Mouse (Mus musculus) embryonic facial prominence, embryonic 13.5 days (tissue): Measurements from ENCODE around the gene Atrnl1. TPM values are rescaled to one million over a fixed set of nuclear protein-coding genes. Genes with fewer than 3 reads are reported as not detected.

Experiments used
- ATAC-seq: fragments of 200-750 bp; cut with Nextera tagmentation; 2 replicates; pipeline ENCODE4 v1.8.0; 2017; ENCODE audit warnings: low read depth; ENCODE audit not compliant: insufficient number of reproducible peaks, insufficient read depth, low FRiP score, low TSS enrichment
- H3K27ac ChIP-seq: fragments of 300-500 bp; sonication (generic); 2 replicates; pipeline ENCODE4 v1.5.1; 2015; ENCODE audit warnings: moderate library complexity, mild to moderate bottlenecking, inconsistent platforms
- H3K27me3 ChIP-seq: fragments of 300-500 bp; sonication (generic); 2 replicates; pipeline ENCODE4 v1.6.1; 2015; ENCODE audit warnings: mild to moderate bottlenecking, inconsistent platforms
- H3K36me3 ChIP-seq: fragments of 300-500 bp; sonication (generic); 2 replicates; pipeline ENCODE4 v1.6.1; 2015; ENCODE audit warnings: mild to moderate bottlenecking, inconsistent platforms
- H3K4me1 ChIP-seq: fragments of 300-500 bp; sonication (generic); 2 replicates; pipeline ENCODE4 v1.6.1; 2015; ENCODE audit warnings: inconsistent platforms
- H3K4me2 ChIP-seq: fragments of 300-500 bp; sonication (generic); 2 replicates; pipeline ENCODE4 v1.6.1; 2015; ENCODE audit warnings: moderate library complexity, mild to moderate bottlenecking, inconsistent platforms
- H3K4me3 ChIP-seq: fragments of 300-500 bp; sonication (generic); 2 replicates; pipeline ENCODE4 v1.5.1; 2015; ENCODE audit warnings: mild to moderate bottlenecking, inconsistent platforms
- H3K9ac ChIP-seq: fragments of 300-500 bp; sonication (generic); 2 replicates; pipeline ENCODE4 v1.6.1; 2015; ENCODE audit warnings: mild to moderate bottlenecking, inconsistent platforms
- H3K9me3 ChIP-seq: fragments of 300-500 bp; sonication (generic); 2 replicates; pipeline ENCODE4 v1.6.1; 2016; ENCODE audit warnings: inconsistent platforms
- WGBS: fragments of 180-500 bp; shearing (Covaris S2); methylation state at CpG from one replicate; pipeline ENCODE4 v1.1.7; 2015; ENCODE audit warnings: mixed read lengths; 5-methylcytosine and 5-hydroxymethylcytosine counted together
- polyA plus RNA-seq: library from polyadenylated mRNA; unstranded; fragments of >200 nt; fragmentation: Nextera tagmentation; extraction: Ambion mirVana; gene quantifications from 2 replicates; pipeline ENCODE4 v1.2.1, GENCODE M21; 2015

Atrnl1 gene
- polyA plus RNA-seq, 1 experiment from 2014 or later: 8.2 TPM

GRCm38 (mm10) chr19:58065514-58065913 is 454.7 kb downstream of the Atrnl1 start:
- 87% methylated on average over 2 of the region's 2 CpGs for WGBS
- H3K9ac ChIP-seq: no peak overlapping the region
- H3K27ac ChIP-seq: no peak overlapping the region
- no peak for ATAC-seq
- H3K9me3 ChIP-seq: peaks cover 3% of the 10 kb centered on the region; the same call in 1 of the 2 replicates
- H3K36me3 ChIP-seq: peaks cover 10% of the 10 kb centered on the region
- no peak overlapping the region for H3K4me2 ChIP-seq
- H3K27me3 ChIP-seq: no peaks in the 10 kb centered on the region
- H3K4me1 ChIP-seq: peaks cover 37% of the 10 kb centered on the region
- no peak overlapping the region for H3K4me3 ChIP-seq

- Histone ChIP-seq H3K4me3 (no peak overlapping the region), H3K9ac (no peak overlapping the region), H3K36me3 (peaks cover 10% of the 10 kb centered on the region), H3K27me3 (no peaks in the 10 kb centered on the region), H3K27ac (no peak overlapping the region), H3K4me2 (no peak overlapping the region), H3K9me3 (peaks cover 3% of the 10 kb centered on the region; the same call in 1 of the 2 replicates), H3K4me1 (peaks cover 21% of the 10 kb centered on the region)
- 64% methylated on average over 2 of the region's 2 CpGs for WGBS
- no peak for ATAC-seq
Measured at GRCm38 (mm10) chr19:58068114-58068513, 457.3 kb downstream of the Atrnl1 start.

GRCm38 (mm10) chr19:58068958-58069357 is 458.1 kb downstream of the Atrnl1 start:
- no peak overlapping the region for H3K27ac ChIP-seq
- WGBS: 83% methylated on average over 2 of the region's 2 CpGs
- no peak overlapping the region for H3K9ac ChIP-seq
- H3K4me2 ChIP-seq: no peak overlapping the region
- H3K36me3 ChIP-seq: peaks cover 10% of the 10 kb centered on the region
- no peaks in the 10 kb centered on the region for H3K27me3 ChIP-seq
- no peak overlapping the region for H3K4me3 ChIP-seq
- no peak for ATAC-seq
- H3K9me3 ChIP-seq: peaks cover 3% of the 10 kb centered on the region; the same call in 1 of the 2 replicates
- peaks cover 12% of the 10 kb centered on the region for H3K4me1 ChIP-seq

- no peak for ATAC-seq
Measured at GRCm38 (mm10) chr19:58072404-58072803, 461.6 kb downstream of the Atrnl1 start.

GRCm38 (mm10) chr19:58072846-58073245 is 462.0 kb downstream of the Atrnl1 start:
- 0 out of 2 replicates have a peak, but pooled peaks cover 9% of the 10 kb centered on the region for H3K4me1 ChIP-seq
- H3K27me3 ChIP-seq: no peaks in the 10 kb centered on the region
- no peaks in the 10 kb centered on the region for H3K9me3 ChIP-seq
- 94% methylated on average over 9 of the region's 9 CpGs for WGBS
- H3K36me3 ChIP-seq: no peaks in the 10 kb centered on the region
- H3K4me3 ChIP-seq: no peak overlapping the region
- no peak overlapping the region for H3K9ac ChIP-seq
- no peak for ATAC-seq
- no peak overlapping the region for H3K27ac ChIP-seq
- H3K4me2 ChIP-seq: no peak overlapping the region

More at GRCm38 (mm10) chr19:58072404-58072803, 461.6 kb downstream of the Atrnl1 start:
- Histone ChIP-seq H3K27me3 (no peaks in the 10 kb centered on the region), H3K4me2 (no peak overlapping the region), H3K36me3 (no peaks in the 10 kb centered on the region), H3K4me3 (no peak overlapping the region), H3K9ac (no peak overlapping the region), H3K27ac (no peak overlapping the region), H3K4me1 (0 out of 2 replicates have a peak, but pooled peaks cover 9% of the 10 kb centered on the region), H3K9me3 (no peaks in the 10 kb centered on the region)
- WGBS: 83% methylated on average over 5 of the region's 5 CpGs

- no peak overlapping the region for H3K27ac ChIP-seq
- H3K9me3 ChIP-seq: no peaks in the 10 kb centered on the region
- no peak for ATAC-seq
- H3K4me2 ChIP-seq: no peak overlapping the region
- H3K36me3 ChIP-seq: no peaks in the 10 kb centered on the region
- H3K4me1 ChIP-seq: 0 out of 2 replicates have a peak, but pooled peaks cover 9% of the 10 kb centered on the region
- no peaks in the 10 kb centered on the region for H3K27me3 ChIP-seq
- no peak overlapping the region for H3K9ac ChIP-seq
- no peak overlapping the region for H3K4me3 ChIP-seq
- WGBS: 40% methylated on average over 6 of the region's 6 CpGs
Measured at GRCm38 (mm10) chr19:58075252-58075651, 464.4 kb downstream of the Atrnl1 start.

GRCm38 (mm10) chr19:58076961-58077371 is 466.1 kb downstream of the Atrnl1 start:
- H3K9ac ChIP-seq: no peak overlapping the region
- no peaks in the 10 kb centered on the region for H3K9me3 ChIP-seq
- no peak overlapping the region for H3K27ac ChIP-seq
- H3K4me2 ChIP-seq: peak overlapping the region; percentile 32; the same call in 1 of the 2 replicates
- H3K36me3 ChIP-seq: no peaks in the 10 kb centered on the region
- no peaks in the 10 kb centered on the region for H3K27me3 ChIP-seq
- 0 out of 2 replicates have a peak, but pooled peaks cover 9% of the 10 kb centered on the region for H3K4me1 ChIP-seq
- 55% methylated on average over 14 of the region's 14 CpGs for WGBS
- H3K4me3 ChIP-seq: no peak overlapping the region
- no peak for ATAC-seq

GRCm38 (mm10) chr19:58077529-58078070 is 466.8 kb downstream of the Atrnl1 start:
- 0 out of 2 replicates have a peak, but pooled peaks cover 9% of the 10 kb centered on the region for H3K4me1 ChIP-seq
- no peaks in the 10 kb centered on the region for H3K36me3 ChIP-seq
- H3K27me3 ChIP-seq: no peaks in the 10 kb centered on the region
- 69% methylated on average over 10 of the region's 10 CpGs for WGBS
- no peak overlapping the region for H3K4me2 ChIP-seq
- no peaks in the 10 kb centered on the region for H3K9me3 ChIP-seq
- H3K27ac ChIP-seq: no peak overlapping the region
- H3K4me3 ChIP-seq: no peak overlapping the region
- ATAC-seq: no peak
- H3K9ac ChIP-seq: no peak overlapping the region

GRCm38 (mm10) chr19:58080168-58080567 is 469.3 kb downstream of the Atrnl1 start:
- 0 out of 2 replicates have a peak, but pooled peaks cover 9% of the 10 kb centered on the region for H3K4me1 ChIP-seq
- no peaks in the 10 kb centered on the region for H3K27me3 ChIP-seq
- no peak overlapping the region for H3K4me2 ChIP-seq
- 96% methylated on average over 6 of the region's 6 CpGs for WGBS
- no peak for ATAC-seq
- no peaks in the 10 kb centered on the region for H3K9me3 ChIP-seq
- no peak overlapping the region for H3K27ac ChIP-seq
- H3K9ac ChIP-seq: no peak overlapping the region
- H3K36me3 ChIP-seq: no peaks in the 10 kb centered on the region
- no peak overlapping the region for H3K4me3 ChIP-seq

- 95% methylated on average over 19 of the region's 19 CpGs for WGBS
- no peak overlapping the region for H3K27ac ChIP-seq
- H3K4me3 ChIP-seq: no peak overlapping the region
- no peaks in the 10 kb centered on the region for H3K36me3 ChIP-seq
- H3K4me2 ChIP-seq: no peak overlapping the region
- no peaks in the 10 kb centered on the region for H3K4me1 ChIP-seq
- H3K9ac ChIP-seq: no peak overlapping the region
- H3K9me3 ChIP-seq: no peaks in the 10 kb centered on the region
- no peaks in the 10 kb centered on the region for H3K27me3 ChIP-seq
- no peak for ATAC-seq
Measured at GRCm38 (mm10) chr19:58082751-58083150, 471.9 kb downstream of the Atrnl1 start.

- no peaks in the 10 kb centered on the region for H3K27me3 ChIP-seq
- no peak overlapping the region for H3K4me3 ChIP-seq
- 93% methylated on average over 14 of the region's 14 CpGs for WGBS
- ATAC-seq: no peak
- no peak overlapping the region for H3K27ac ChIP-seq
- no peaks in the 10 kb centered on the region for H3K9me3 ChIP-seq
- peaks cover 9% of the 10 kb centered on the region; the same call in 1 of the 2 replicates for H3K4me1 ChIP-seq
- no peaks in the 10 kb centered on the region for H3K36me3 ChIP-seq
- H3K4me2 ChIP-seq: no peak overlapping the region
- no peak overlapping the region for H3K9ac ChIP-seq
Measured at GRCm38 (mm10) chr19:58084826-58085225, 474.0 kb downstream of the Atrnl1 start.

- Histone ChIP-seq H3K27me3 (no peaks in the 10 kb centered on the region), H3K9ac (no peak overlapping the region), H3K27ac (no peak overlapping the region), H3K4me1 (peaks cover 9% of the 10 kb centered on the region; the same call in 1 of the 2 replicates), H3K4me2 (no peak overlapping the region), H3K4me3 (no peak overlapping the region), H3K9me3 (no peaks in the 10 kb centered on the region), H3K36me3 (no peaks in the 10 kb centered on the region)
- ATAC-seq: no peak
- WGBS: 91% methylated on average over 8 of the region's 8 CpGs
Measured at GRCm38 (mm10) chr19:58086734-58087133, 475.9 kb downstream of the Atrnl1 start.
